Mouse (Mus musculus) liver, adult (tissue): ENCODE results near the gene Wdr4.

ENCODE experiments used
- GATA4 ChIP-seq: IDR thresholded peaks from 2 replicates; pipeline ENCODE4 v1.6.1; 2014; ENCODE audit warnings: mild to moderate bottlenecking, low read length; ENCODE audit not compliant: insufficient replicate concordance

Gene Wdr4

GRCm38 (mm10) chr17:31541460-31541831 is 21.7 kb upstream of the Wdr4 start:
- TF ChIP-seq GATA4 = no peak

- no peak for TF ChIP-seq GATA4
Observed at GRCm38 (mm10) chr17:31540809-31541459, 21.2 kb upstream of the Wdr4 start.

DNA sequence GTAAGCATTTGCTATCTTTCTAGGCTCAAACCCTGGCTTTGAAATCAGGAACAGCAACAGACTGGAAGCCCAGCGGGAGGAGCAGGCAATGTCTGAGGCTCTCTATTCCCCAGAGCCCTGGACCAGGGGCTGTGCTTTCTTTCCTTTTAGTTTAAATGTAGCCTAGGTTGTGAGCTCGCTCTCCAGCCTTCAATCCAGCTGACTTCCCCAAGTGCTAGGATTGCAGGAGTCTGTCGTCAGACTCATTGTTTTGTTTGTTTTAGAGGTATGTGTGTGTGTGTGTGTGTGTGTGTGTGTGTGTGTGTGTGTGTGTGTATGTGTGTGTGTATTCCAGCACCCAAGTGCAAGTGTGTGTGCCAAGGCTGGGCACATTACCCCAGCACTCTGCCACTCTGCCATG is 20.3 kb upstream of the Wdr4 start:
- no peak for TF ChIP-seq GATA4

DNA sequence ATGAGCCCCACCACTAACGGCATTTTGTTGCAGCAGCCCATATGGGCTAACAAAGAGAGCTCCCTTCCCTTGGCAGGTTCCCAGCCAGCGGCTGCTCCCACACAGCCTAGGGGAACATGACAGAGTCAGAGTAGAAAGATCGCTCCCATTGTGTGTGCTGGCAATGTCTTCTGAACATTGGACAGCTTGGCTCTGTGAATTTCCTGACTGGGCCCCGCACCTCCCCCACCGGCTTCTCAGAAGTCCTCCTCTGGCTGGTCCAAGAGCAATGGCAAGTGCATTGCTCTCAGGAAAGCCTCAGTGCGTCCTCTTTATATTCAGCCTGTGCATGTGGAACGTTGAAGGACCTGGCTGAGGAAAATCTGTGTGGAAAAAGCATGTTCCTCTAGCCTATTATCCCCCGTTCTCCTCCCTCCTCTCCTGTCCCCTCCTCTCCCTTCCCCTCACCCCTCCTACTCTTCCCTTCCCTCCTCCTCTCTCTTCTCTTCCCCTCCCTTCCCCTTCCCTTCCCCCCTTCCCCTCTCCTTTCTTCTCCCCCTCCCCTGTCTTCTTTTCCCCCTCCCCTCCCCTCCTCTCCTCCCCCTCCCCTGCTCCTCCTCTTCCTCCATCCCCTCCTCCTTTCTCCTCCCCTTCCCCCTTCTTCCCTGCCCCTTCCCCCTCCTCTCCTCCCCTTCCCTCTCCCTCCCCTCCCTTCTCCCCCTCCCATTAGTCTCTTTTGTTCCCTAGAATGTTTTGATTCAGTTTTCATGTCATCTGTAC is 16.3 kb upstream of the Wdr4 start:
- no peak for TF ChIP-seq GATA4

GRCm38 (mm10) chr17:31535358-31535757 is 15.6 kb upstream of the Wdr4 start:
- no peak for TF ChIP-seq GATA4

DNA sequence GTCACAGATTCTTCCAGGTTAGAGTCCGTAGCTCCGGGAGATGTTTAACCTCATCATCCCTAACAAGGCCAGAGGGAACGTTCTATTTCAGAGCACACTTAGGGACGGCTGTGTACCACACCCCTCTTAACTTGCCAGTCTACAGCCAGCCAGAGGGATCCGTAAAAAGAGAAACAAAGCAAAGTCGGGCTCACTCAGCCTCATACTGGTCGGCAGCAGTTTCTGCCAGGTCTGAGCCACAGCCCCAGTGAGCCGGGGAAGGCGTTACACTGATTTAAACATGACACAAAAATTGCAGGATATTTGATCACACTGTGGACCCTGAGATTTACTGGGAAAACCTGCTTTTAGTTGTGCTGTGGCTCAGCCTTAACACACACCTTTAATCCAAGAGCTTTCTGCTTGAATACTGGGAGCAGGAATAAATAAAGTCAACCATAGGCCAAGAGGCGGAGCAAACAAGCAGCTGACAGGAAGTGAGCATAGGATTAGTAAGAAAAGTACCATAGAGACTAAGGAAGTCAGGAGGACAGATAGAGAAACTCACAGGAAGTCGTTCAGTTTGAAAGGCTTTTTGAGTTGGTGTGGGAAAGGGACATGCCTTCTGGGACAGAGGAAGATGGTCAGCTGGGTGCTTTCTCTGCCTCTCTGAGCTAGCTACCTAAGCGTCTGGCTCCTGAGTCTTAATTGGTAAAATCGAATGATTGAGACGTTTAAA is 11.8 kb upstream of the Wdr4 start:
- no peak for TF ChIP-seq GATA4

DNA sequence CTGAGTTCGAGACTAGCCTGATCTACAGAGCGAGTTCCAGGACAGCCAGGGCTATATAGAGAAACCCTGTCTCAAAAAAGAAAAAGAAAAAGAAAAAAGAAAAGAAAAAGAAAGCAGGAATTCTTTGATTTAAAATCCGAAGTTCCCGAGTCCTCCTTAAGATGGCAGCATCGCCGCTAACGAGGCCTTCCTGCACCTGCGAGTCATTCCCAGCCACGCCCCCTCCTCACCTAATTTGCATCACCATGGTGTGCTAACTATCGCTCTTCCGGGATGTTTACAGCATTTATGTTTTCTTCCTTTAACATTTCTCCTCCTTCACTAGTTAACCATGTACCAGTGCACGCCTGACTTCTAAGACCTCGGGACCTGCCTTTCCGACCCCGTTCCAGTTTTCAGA is 9.5 kb upstream of the Wdr4 start:
- TF ChIP-seq GATA4 = no peak

GRCm38 (mm10) chr17:31525816-31526215 is 6.0 kb upstream of the Wdr4 start:
- no peak for TF ChIP-seq GATA4

DNA sequence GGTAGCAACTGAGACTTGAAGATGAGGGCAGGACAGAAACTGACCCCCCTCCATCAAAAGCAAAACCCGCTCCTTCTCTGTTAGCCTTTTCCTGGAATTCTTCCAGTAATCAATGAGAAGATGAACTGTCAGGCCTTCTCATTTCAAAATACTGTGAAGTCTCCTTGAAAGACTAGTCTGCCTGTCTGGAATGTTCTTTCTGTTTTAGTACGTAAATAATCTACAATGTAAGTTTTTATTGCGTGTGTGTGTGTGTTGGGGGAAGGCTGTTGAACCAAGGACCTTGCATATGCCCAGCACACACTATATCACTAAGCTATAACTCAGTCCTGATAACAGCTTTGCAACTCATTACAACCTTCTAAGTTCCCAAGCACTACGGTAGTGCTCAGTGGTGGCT is 5.3 kb upstream of the Wdr4 start:
- no peak for TF ChIP-seq GATA4

GRCm38 (mm10) chr17:31521948-31522347 is 2.2 kb upstream of the Wdr4 start:
- no peak for TF ChIP-seq GATA4

DNA sequence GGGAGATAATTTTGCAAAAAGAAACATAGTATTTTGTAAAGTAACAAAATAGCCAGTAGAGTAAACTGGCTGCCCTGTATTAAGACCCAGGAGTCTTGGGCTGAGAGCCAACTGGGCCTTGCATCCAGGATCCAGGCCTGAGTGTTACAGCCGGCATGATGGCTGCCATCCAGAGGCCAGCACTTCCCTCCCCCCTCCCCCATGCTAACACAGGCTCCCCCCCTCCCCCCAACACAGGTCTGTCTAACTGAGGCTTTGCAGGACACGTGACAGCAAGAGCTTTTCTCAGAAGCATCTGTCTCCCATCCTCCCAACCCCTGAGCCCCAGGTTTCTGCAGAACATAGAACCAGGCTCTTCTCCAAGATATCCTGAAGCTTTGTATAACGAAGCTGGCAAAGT is 1.1 kb upstream of the Wdr4 start:
- TF ChIP-seq GATA4 = no peak

DNA sequence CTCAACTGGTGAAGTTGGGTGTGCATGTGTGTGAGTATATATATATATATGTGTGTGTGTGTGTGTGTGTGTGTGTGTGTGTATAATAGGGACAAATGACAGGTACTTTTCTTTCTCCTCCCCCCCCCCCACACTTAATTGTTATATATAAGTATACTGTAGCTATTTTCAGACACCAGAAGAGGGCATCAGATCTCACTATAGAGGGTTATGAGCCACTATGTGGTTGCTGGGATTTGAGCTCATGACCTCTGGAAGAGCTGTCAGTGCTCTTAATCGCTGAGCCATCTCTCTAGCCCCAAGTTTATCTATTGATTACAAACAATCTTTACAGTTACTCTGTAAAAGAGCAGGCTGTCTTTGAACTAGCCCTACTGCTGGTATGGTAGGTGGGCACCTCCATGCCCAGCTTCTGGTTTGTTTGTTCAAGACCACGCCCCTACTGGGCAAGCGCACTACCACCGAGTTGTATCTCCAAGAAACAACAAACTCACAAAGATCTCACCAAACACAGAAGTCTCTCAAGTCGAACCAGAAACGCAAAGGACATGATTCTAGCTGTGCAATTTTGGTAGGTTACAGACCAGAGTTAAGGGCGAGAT is 335 bp downstream of the Wdr4 start:
- no peak for TF ChIP-seq GATA4

GRCm38 (mm10) chr17:31514696-31515095 is 5.1 kb downstream of the Wdr4 start:
- no peak for TF ChIP-seq GATA4

- TF ChIP-seq GATA4 = no peak
Observed at GRCm38 (mm10) chr17:31512593-31512992, 7.2 kb downstream of the Wdr4 start.

DNA sequence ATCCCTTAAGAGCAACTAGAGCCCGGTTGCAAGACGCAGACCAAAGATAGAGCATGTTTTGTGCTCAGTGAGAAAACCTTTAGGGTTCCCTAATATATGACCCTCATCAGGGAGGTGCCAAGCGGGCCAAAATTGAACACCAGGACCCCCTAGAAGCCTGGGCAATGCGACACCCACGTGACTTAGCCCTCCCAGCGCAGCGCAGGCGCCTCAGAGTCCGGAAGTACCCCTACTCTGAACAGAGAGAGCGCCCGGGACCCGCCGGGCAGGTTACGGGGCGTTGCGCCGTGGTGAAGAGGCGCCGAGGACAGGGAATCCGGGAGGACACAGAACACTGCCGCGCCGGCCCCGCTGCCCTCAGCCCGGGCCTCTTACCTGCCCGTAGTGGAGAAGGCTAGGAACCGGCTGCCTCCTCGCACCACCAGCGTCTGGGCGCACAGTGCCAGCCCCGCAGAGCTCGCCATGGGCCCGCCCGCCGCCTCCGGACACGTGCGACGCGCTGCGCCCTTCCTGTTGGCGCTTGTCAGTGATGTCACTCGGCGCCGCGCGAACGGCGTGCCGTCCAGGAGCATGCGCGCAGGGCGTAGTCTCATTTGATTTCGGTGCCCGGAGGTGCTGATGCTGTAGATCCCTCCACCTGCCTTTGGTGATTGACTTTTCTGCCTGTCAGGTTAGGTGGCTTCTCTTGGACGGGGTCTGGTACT is 7.8 kb downstream of the Wdr4 start:
- TF ChIP-seq GATA4 = peak; percentile 56; the same call in 1 of the 2 replicates
